Mouse (Mus musculus) fibroblast of lung, adult 2 months (primary cell): ENCODE results near the gene Slc4a2.

Experiments
- DNase-seq: peaks from one replicate; pipeline ENCODE4 v3.0.0-alpha.2; 2011; ENCODE audit warnings: low read depth

Slc4a2 gene

GRCm38 (mm10) chr5:24466762-24467161 is 43.1 kb downstream of the Slc4a2 start:
- no peak for DNase-seq

- DNase-seq = no peak
Observed at GRCm38 (mm10) chr5:24470600-24470999, 47.0 kb downstream of the Slc4a2 start.

GRCm38 (mm10) chr5:24472884-24473619 is 49.4 kb downstream of the Slc4a2 start:
- no peak for DNase-seq

GRCm38 (mm10) chr5:24474025-24474722 is 50.5 kb downstream of the Slc4a2 start:
- DNase-seq = no peak

GRCm38 (mm10) chr5:24474723-24475261 is 51.2 kb downstream of the Slc4a2 start:
- no peak for DNase-seq

GRCm38 (mm10) chr5:24475476-24476241 is 52.0 kb downstream of the Slc4a2 start:
- DNase-seq = no peak

- no peak for DNase-seq
Observed at GRCm38 (mm10) chr5:24477909-24478308, 54.3 kb downstream of the Slc4a2 start.

- DNase-seq = no peak
Observed at GRCm38 (mm10) chr5:24481647-24482046, 58.0 kb downstream of the Slc4a2 start.

GRCm38 (mm10) chr5:24482247-24483079 is 58.8 kb downstream of the Slc4a2 start:
- no peak for DNase-seq

- DNase-seq = no peak
Observed at GRCm38 (mm10) chr5:24483326-24483725, 59.7 kb downstream of the Slc4a2 start.

- DNase-seq = no peak
Observed at GRCm38 (mm10) chr5:24484963-24485362, 61.3 kb downstream of the Slc4a2 start.

- DNase-seq = peak; percentile 65
Observed at GRCm38 (mm10) chr5:24486097-24486496, 62.5 kb downstream of the Slc4a2 start.

- DNase-seq = no peak
Observed at GRCm38 (mm10) chr5:24486738-24487137, 63.1 kb downstream of the Slc4a2 start.

- DNase-seq = no peak
Observed at GRCm38 (mm10) chr5:24490413-24490920, 66.8 kb downstream of the Slc4a2 start.
